10 mouse cellular contexts compared by ENCODE assay signal in genomic region chr1:73644394-73644793, GRCm38 (mm10).
DNase-seq lines count a peak whose midpoint lies in the region; ATAC-seq lines count a peak whose summit lies in the region.
"Had no signal": no experiment of that assay in that cellular context is flagged by ENCODE, and none has a peak within 500 bp of the region (broad histone marks: within the 10 kb centered on the region; RNA-seq: fewer than 3 reads in every experiment).

No protein-coding gene starts in this region.

- peak; percentile 9 to 29 for DNase-seq in adrenal gland, adult (ENCODE audit: inconsistent age in 2 of 2, low spot score in 1 of 2)
- no peak for DNase-seq in adrenal gland, adult 2 months
- peak; percentile 60 for DNase-seq in kidney, adult 11 months
- DNase-seq in limb, embryonic 10.5 days (ENCODE audit: low spot score) = no peak
- DNase-seq in frontal cortex, postnatal 25 days (ENCODE audit: low spot score in 2 of 2) = no peak
- no peak for DNase-seq in gastrocnemius, adult 18-20 months (ENCODE audit: low spot score)

- H3K27me3 ChIP-seq in heart, embryonic 13.5 days (replicated peaks) = no peaks in the 10 kb centered on the region
- H3K27me3 ChIP-seq in limb, embryonic 10.5 days (ENCODE audit: low read depth, poor library complexity, severe bottlenecking) = no peaks in the 10 kb centered on the region
- H3K27me3 ChIP-seq: forebrain, embryonic 12.5 days; hindbrain, embryonic 12.5 days had no signal

- no peak overlapping the region for H3K9ac ChIP-seq in heart, embryonic 13.5 days
- H3K9ac ChIP-seq: forebrain, embryonic 12.5 days; hindbrain, embryonic 12.5 days had no signal

- H3K27ac ChIP-seq in heart, embryonic 13.5 days (replicated peaks) = peak overlapping the region; percentile 21
- H3K27ac ChIP-seq in limb, embryonic 10.5 days = peak overlapping the region; percentile 8; the same call in 1 of the 2 replicates
- H3K27ac ChIP-seq: forebrain, embryonic 12.5 days; hindbrain, embryonic 12.5 days had no signal

- peaks cover 38% of the 10 kb centered on the region for H3K4me1 ChIP-seq in heart, embryonic 13.5 days
- H3K4me1 ChIP-seq in limb, embryonic 10.5 days = peaks cover 6% of the 10 kb centered on the region; the same call in 1 of the 2 replicates

- no peak for ATAC-seq in heart, embryonic 13.5 days (ENCODE audit: extremely low read depth, insufficient number of reproducible peaks, low FRiP score, low TSS enrichment)
- no peak for ATAC-seq in cerebellum, adult (ENCODE audit: insufficient number of reproducible peaks, low FRiP score, low TSS enrichment)

- no peak overlapping the region for H3K4me3 ChIP-seq in heart, embryonic 13.5 days
- no peak overlapping the region for H3K4me3 ChIP-seq in limb, embryonic 10.5 days
- H3K4me3 ChIP-seq: forebrain, embryonic 12.5 days; hindbrain, embryonic 12.5 days had no signal

- no peaks in the 10 kb centered on the region for H3K36me3 ChIP-seq in heart, embryonic 13.5 days
- no peaks in the 10 kb centered on the region for H3K36me3 ChIP-seq in limb, embryonic 10.5 days
- H3K36me3 ChIP-seq: forebrain, embryonic 12.5 days; hindbrain, embryonic 12.5 days had no signal

- H3K4me2 ChIP-seq in heart, embryonic 13.5 days = no peak overlapping the region
- H3K4me2 ChIP-seq: forebrain, embryonic 12.5 days; hindbrain, embryonic 12.5 days had no signal

- WGBS in heart, embryonic 13.5 days = 53% methylated on average over 5 of the region's 5 CpGs
- WGBS in limb, embryonic 10.5 days = 77% methylated on average over 5 of the region's 5 CpGs

- H3K9me3 ChIP-seq in heart, embryonic 13.5 days = no peaks in the 10 kb centered on the region
- H3K9me3 ChIP-seq in limb, embryonic 10.5 days (replicated peaks) = no peaks in the 10 kb centered on the region
- H3K9me3 ChIP-seq: forebrain, embryonic 12.5 days; hindbrain, embryonic 12.5 days had no signal

Comparison
In these comparisons a context has a peak if more than half of its experiments do, and no peak if none do; other contexts are left out.
1. DNase-seq: peak in adrenal gland, adult (2 of 2) and kidney, adult 11 months (single experiment); none in adrenal gland, adult 2 months (single experiment), limb, embryonic 10.5 days (single experiment), frontal cortex, postnatal 25 days (0 of 2) and gastrocnemius, adult 18-20 months (single experiment).